Mouse (Mus musculus): Measurements from ENCODE around the gene Acaca. TPM values are rescaled to one million over a fixed set of nuclear protein-coding genes. Genes with fewer than 3 reads are reported as not detected.

Acaca gene
- total and polyA plus RNA-seq, 2 experiments from 2014 or later: 18.2 to 102 TPM

GRCm38 (mm10) chr11:84097251-84097998 lies 32.0 kb upstream of the Acaca start:
- TF ChIP-seq CTCF (IDR thresholded peaks at IDR 0.05; ENCODE audit: low read depth): no peak

GRCm38 (mm10) chr11:84101182-84101581 lies 28.3 kb upstream of the Acaca start:
- H3K4me3 ChIP-seq (ENCODE audit: low read length): no peak overlapping the region
- no peaks in the 10 kb centered on the region for H3K4me1 ChIP-seq (ENCODE audit: insufficient read depth, low read length)
- DNase-seq (ENCODE audit: low spot score): no peak
- no peak for ATAC-seq
- no peaks in the 10 kb centered on the region for H3K27me3 ChIP-seq (ENCODE audit: insufficient read depth, low read length)
- H3K9me3 ChIP-seq (ENCODE audit: low read length): no peaks in the 10 kb centered on the region
- peaks cover 58% of the 10 kb centered on the region for H3K36me3 ChIP-seq (ENCODE audit: insufficient read depth, low read length)
- no peak overlapping the region for H3K9ac ChIP-seq (replicated peaks; ENCODE audit: low read length)
- no peak overlapping the region for H3K4me2 ChIP-seq (ENCODE audit: low read depth, low read length)
- TF ChIP-seq CTCF (IDR thresholded peaks at IDR 0.05; ENCODE audit: low read depth): no peak
- no peak overlapping the region for H3K27ac ChIP-seq

More at GRCm38 (mm10) chr11:84097251-84097998, 32.0 kb upstream of the Acaca start:
- H3K36me3 ChIP-seq (ENCODE audit: insufficient read depth, low read length): peaks cover 42% of the 10 kb centered on the region
- H3K4me3 ChIP-seq (ENCODE audit: low read length): no peak overlapping the region
- H3K9ac ChIP-seq (replicated peaks; ENCODE audit: low read length): no peak overlapping the region
- H3K4me1 ChIP-seq (ENCODE audit: insufficient read depth, low read length): no peaks in the 10 kb centered on the region
- no peak overlapping the region for H3K27ac ChIP-seq
- no peak overlapping the region for H3K4me2 ChIP-seq (ENCODE audit: low read depth, low read length)
- no peaks in the 10 kb centered on the region for H3K9me3 ChIP-seq (ENCODE audit: low read length)
- no peaks in the 10 kb centered on the region for H3K27me3 ChIP-seq (ENCODE audit: insufficient read depth, low read length)
- DNase-seq (ENCODE audit: low spot score): peak; percentile 9
- ATAC-seq: no peak
- 58% methylated on average over 5 of the region's 5 CpGs for WGBS

- Histone ChIP-seq H3K4me1 (ENCODE audit: insufficient read depth, low read length) (no peaks in the 10 kb centered on the region), H3K36me3 (ENCODE audit: insufficient read depth, low read length) (peaks cover 70% of the 10 kb centered on the region), H3K9ac (replicated peaks; ENCODE audit: low read length) (no peak overlapping the region), H3K27me3 (ENCODE audit: insufficient read depth, low read length) (no peaks in the 10 kb centered on the region), H3K4me3 (ENCODE audit: low read length) (no peak overlapping the region), H3K27ac (no peak overlapping the region), H3K9me3 (ENCODE audit: low read length) (no peaks in the 10 kb centered on the region), H3K4me2 (ENCODE audit: low read depth, low read length) (no peak overlapping the region)
- 90% methylated on average over 6 of the region's 6 CpGs for WGBS
- TF ChIP-seq CTCF (IDR thresholded peaks at IDR 0.05; ENCODE audit: low read depth): no peak
- DNase-seq (ENCODE audit: low spot score): no peak
- ATAC-seq: no peak
Observed at GRCm38 (mm10) chr11:84104036-84104435, 25.4 kb upstream of the Acaca start.

GRCm38 (mm10) chr11:84107137-84107536 lies 22.3 kb upstream of the Acaca start:
- Histone ChIP-seq H3K4me2 (ENCODE audit: low read depth, low read length) (no peak overlapping the region), H3K4me3 (ENCODE audit: low read length) (no peak overlapping the region), H3K27me3 (ENCODE audit: insufficient read depth, low read length) (no peaks in the 10 kb centered on the region), H3K4me1 (ENCODE audit: insufficient read depth, low read length) (no peaks in the 10 kb centered on the region), H3K36me3 (ENCODE audit: insufficient read depth, low read length) (peaks cover 72% of the 10 kb centered on the region), H3K9me3 (ENCODE audit: low read length) (no peaks in the 10 kb centered on the region), H3K27ac (no peak overlapping the region), H3K9ac (replicated peaks; ENCODE audit: low read length) (no peak overlapping the region)
- WGBS: 77% methylated on average over 2 of the region's 2 CpGs
- ATAC-seq (no peak), DNase-seq (ENCODE audit: low spot score) (no peak)
- no peak for TF ChIP-seq CTCF (IDR thresholded peaks at IDR 0.05; ENCODE audit: low read depth)

GRCm38 (mm10) chr11:84113623-84114022 lies 15.8 kb upstream of the Acaca start:
- H3K9me3 ChIP-seq (ENCODE audit: low read length): no peaks in the 10 kb centered on the region
- 95% methylated on average over 5 of the region's 5 CpGs for WGBS
- no peaks in the 10 kb centered on the region for H3K4me1 ChIP-seq (ENCODE audit: insufficient read depth, low read length)
- H3K9ac ChIP-seq (replicated peaks; ENCODE audit: low read length): no peak overlapping the region
- ATAC-seq: no peak
- H3K27ac ChIP-seq: no peak overlapping the region
- no peak overlapping the region for H3K4me3 ChIP-seq (ENCODE audit: low read length)
- H3K4me2 ChIP-seq (ENCODE audit: low read depth, low read length): no peak overlapping the region
- DNase-seq (ENCODE audit: low spot score): no peak
- peaks cover 47% of the 10 kb centered on the region for H3K36me3 ChIP-seq (ENCODE audit: insufficient read depth, low read length)
- no peak for TF ChIP-seq CTCF (IDR thresholded peaks at IDR 0.05; ENCODE audit: low read depth)
- no peaks in the 10 kb centered on the region for H3K27me3 ChIP-seq (ENCODE audit: insufficient read depth, low read length)

- Histone ChIP-seq H3K4me3 (ENCODE audit: low read length) (no peak overlapping the region), H3K27me3 (ENCODE audit: insufficient read depth, low read length) (no peaks in the 10 kb centered on the region), H3K36me3 (ENCODE audit: insufficient read depth, low read length) (peaks cover 41% of the 10 kb centered on the region), H3K4me2 (ENCODE audit: low read depth, low read length) (no peak overlapping the region), H3K4me1 (ENCODE audit: insufficient read depth, low read length) (no peaks in the 10 kb centered on the region), H3K9me3 (ENCODE audit: low read length) (no peaks in the 10 kb centered on the region), H3K9ac (replicated peaks; ENCODE audit: low read length) (no peak overlapping the region), H3K27ac (no peak overlapping the region)
- WGBS: 78% methylated on average over 9 of the region's 9 CpGs
- TF ChIP-seq CTCF (IDR thresholded peaks at IDR 0.05; ENCODE audit: low read depth): no peak
- no peak for DNase-seq (ENCODE audit: low spot score)
- no peak for ATAC-seq
Observed at GRCm38 (mm10) chr11:84115646-84116045, 13.8 kb upstream of the Acaca start.

GRCm38 (mm10) chr11:84116221-84116620 lies 13.3 kb upstream of the Acaca start:
- Histone ChIP-seq H3K4me1 (ENCODE audit: insufficient read depth, low read length) (no peaks in the 10 kb centered on the region), H3K9me3 (ENCODE audit: low read length) (no peaks in the 10 kb centered on the region), H3K36me3 (ENCODE audit: insufficient read depth, low read length) (peaks cover 40% of the 10 kb centered on the region), H3K27me3 (ENCODE audit: insufficient read depth, low read length) (no peaks in the 10 kb centered on the region), H3K4me2 (ENCODE audit: low read depth, low read length) (no peak overlapping the region), H3K9ac (replicated peaks; ENCODE audit: low read length) (no peak overlapping the region), H3K27ac (no peak overlapping the region), H3K4me3 (ENCODE audit: low read length) (no peak overlapping the region)
- ATAC-seq (no peak), DNase-seq (ENCODE audit: low spot score) (no peak)
- TF ChIP-seq CTCF (IDR thresholded peaks at IDR 0.05; ENCODE audit: low read depth): peak; percentile 35
- 58% methylated on average over 2 of the region's 2 CpGs for WGBS
